Mouse (Mus musculus) forebrain, embryonic 14.5 days (tissue): ENCODE measurements around the gene Ucp2. TPM values are rescaled to one million over a fixed set of nuclear protein-coding genes. Genes with fewer than 3 reads are reported as not detected.

Experiments
- ATAC-seq: fragments of 200-750 bp; cut with Nextera tagmentation; 2 replicates; pipeline ENCODE4 v1.8.0; 2017; ENCODE audit warnings: mild to moderate bottlenecking, moderate library complexity
- DNase-seq: peaks from one replicate; pipeline ENCODE4 v3.0.0-alpha.2; 2015; ENCODE audit warnings: low spot score
- H3K27ac ChIP-seq: fragments of 300-500 bp; sonication (generic); 2 replicates; pipeline ENCODE4 v1.5.1; 2014; ENCODE audit warnings: low read depth, mild to moderate bottlenecking, control low read depth, low read length, moderate library complexity
- H3K27me3 ChIP-seq: fragments of 300-500 bp; sonication (generic); replicated peaks from 2 replicates; pipeline ENCODE4 v1.6.1; 2014; ENCODE audit warnings: low read length, control low read depth, mixed read lengths; ENCODE audit not compliant: control insufficient read depth, insufficient read depth
- H3K36me3 ChIP-seq: fragments of 300-500 bp; sonication (generic); 2 replicates; pipeline ENCODE4 v1.6.1; 2014; ENCODE audit warnings: low read length, control low read depth; ENCODE audit not compliant: control insufficient read depth, insufficient read depth
- H3K4me1 ChIP-seq: fragments of 300-500 bp; sonication (generic); 2 replicates; pipeline ENCODE4 v1.6.1; 2014; ENCODE audit warnings: antibody characterized with exemption, low read length, control low read depth; ENCODE audit not compliant: control insufficient read depth, insufficient read depth
- H3K4me2 ChIP-seq: fragments of 300-500 bp; sonication (generic); 2 replicates; pipeline ENCODE4 v1.6.1; 2014; ENCODE audit warnings: mild to moderate bottlenecking, control low read depth, low read length
- H3K4me3 ChIP-seq: fragments of 300-500 bp; sonication (generic); 2 replicates; pipeline ENCODE4 v1.5.1; 2014; ENCODE audit warnings: low read depth, low read length, control low read depth
- H3K9ac ChIP-seq: fragments of 300-500 bp; sonication (generic); 2 replicates; pipeline ENCODE4 v1.6.1; 2014; ENCODE audit warnings: mild to moderate bottlenecking, low read length, control low read depth, moderate library complexity
- H3K9me3 ChIP-seq: fragments of 300-500 bp; sonication (generic); replicated peaks from 2 replicates; pipeline ENCODE4 v1.6.1; 2016; ENCODE audit warnings: low read length, control low read depth, mixed read lengths; ENCODE audit not compliant: control insufficient read depth
- WGBS: fragments of 180-500 bp; shearing (Covaris S2); extraction: QIAGEN DNeasy Blood & Tissue Kit; methylation state at CpG from one replicate; pipeline ENCODE4 v1.1.7; 2014; 5-methylcytosine and 5-hydroxymethylcytosine counted together
- polyA plus RNA-seq: library from polyadenylated mRNA; unstranded; fragments of >200 nt; fragmentation: Nextera tagmentation; extraction: Ambion mirVana; gene quantifications from 2 replicates; pipeline ENCODE4 v1.2.1, GENCODE M21; 2014

Ucp2 gene
- polyA plus RNA-seq, 1 experiment from 2014 or later, result 42.5 TPM

- Histone ChIP-seq H3K27ac (no peak overlapping the region), H3K27me3 (no peaks in the 10 kb centered on the region), H3K4me3 (no peak overlapping the region), H3K36me3 (no peaks in the 10 kb centered on the region), H3K4me2 (no peak overlapping the region), H3K4me1 (no peaks in the 10 kb centered on the region), H3K9ac (no peak overlapping the region), H3K9me3 (no peaks in the 10 kb centered on the region)
- 88% methylated on average over 13 of the region's 13 CpGs for WGBS
- DNase-seq (no peak), ATAC-seq (no peak)
These were observed 11.8 kb downstream of the Ucp2 start for GRCm38 (mm10) chr7:100504740-100505487.

GRCm38 (mm10) chr7:100506494-100506893 is 13.4 kb downstream of the Ucp2 start:
- no peaks in the 10 kb centered on the region for H3K9me3 ChIP-seq
- no peak overlapping the region for H3K9ac ChIP-seq
- H3K4me1 ChIP-seq, result no peaks in the 10 kb centered on the region
- DNase-seq, result no peak
- H3K27me3 ChIP-seq, result no peaks in the 10 kb centered on the region
- no peaks in the 10 kb centered on the region for H3K36me3 ChIP-seq
- H3K4me2 ChIP-seq, result no peak overlapping the region
- H3K4me3 ChIP-seq, result no peak overlapping the region
- no peak for ATAC-seq
- 78% methylated on average over 4 of the region's 4 CpGs for WGBS
- H3K27ac ChIP-seq, result no peak overlapping the region

- no peaks in the 10 kb centered on the region for H3K4me1 ChIP-seq
- H3K9ac ChIP-seq, result no peak overlapping the region
- WGBS, result 72% methylated on average over 3 of the region's 3 CpGs
- DNase-seq, result no peak
- ATAC-seq, result no peak
- H3K9me3 ChIP-seq, result no peaks in the 10 kb centered on the region
- no peak overlapping the region for H3K4me3 ChIP-seq
- H3K27me3 ChIP-seq, result no peaks in the 10 kb centered on the region
- H3K27ac ChIP-seq, result no peak overlapping the region
- no peaks in the 10 kb centered on the region for H3K36me3 ChIP-seq
- H3K4me2 ChIP-seq, result no peak overlapping the region
These were observed 15.5 kb downstream of the Ucp2 start for GRCm38 (mm10) chr7:100508670-100509069.

GRCm38 (mm10) chr7:100511602-100512001 is 18.5 kb downstream of the Ucp2 start:
- 85% methylated on average over 8 of the region's 8 CpGs for WGBS
- ATAC-seq (no peak), DNase-seq (no peak)
- Histone ChIP-seq H3K9me3 (no peaks in the 10 kb centered on the region), H3K27me3 (no peaks in the 10 kb centered on the region), H3K27ac (no peak overlapping the region), H3K9ac (no peak overlapping the region), H3K36me3 (no peaks in the 10 kb centered on the region), H3K4me3 (no peak overlapping the region), H3K4me1 (no peaks in the 10 kb centered on the region), H3K4me2 (no peak overlapping the region)

GRCm38 (mm10) chr7:100514573-100514972 is 21.4 kb downstream of the Ucp2 start, which contains the start of gene Dnajb13:
Gene Dnajb13 (minus strand): TSS chr7:100514960.
- Histone ChIP-seq H3K4me3 (no peak within 1 kb of the TSS), H3K4me2 (0 out of 2 replicates have a peak within 1 kb of the TSS, but pooled peaks have one; percentile 4), H3K27ac (no peak within 1 kb of the TSS), H3K9ac (no peak within 1 kb of the TSS), H3K36me3 (no peaks in the 10 kb centered on the region), H3K9me3 (no peaks in the 10 kb centered on the region), H3K4me1 (no peaks in the 10 kb centered on the region), H3K27me3 (no peaks in the 10 kb centered on the region)
- ATAC-seq (peak; percentile 55), DNase-seq (peak; percentile 42)
- 53% methylated on average over 11 of the region's 11 CpGs for WGBS

GRCm38 (mm10) chr7:100520204-100520603 is 27.1 kb downstream of the Ucp2 start:
- H3K4me3 ChIP-seq, result no peak overlapping the region
- H3K4me2 ChIP-seq, result no peak overlapping the region
- H3K27me3 ChIP-seq, result no peaks in the 10 kb centered on the region
- 70% methylated on average over 7 of the region's 7 CpGs for WGBS
- no peak overlapping the region for H3K9ac ChIP-seq
- no peak overlapping the region for H3K27ac ChIP-seq
- H3K9me3 ChIP-seq, result no peaks in the 10 kb centered on the region
- ATAC-seq (peak; percentile 7; the same call in 1 of the 2 replicates), DNase-seq (no peak)
- no peaks in the 10 kb centered on the region for H3K4me1 ChIP-seq
- H3K36me3 ChIP-seq, result no peaks in the 10 kb centered on the region

GRCm38 (mm10) chr7:100520663-100521285 is 27.6 kb downstream of the Ucp2 start:
- Histone ChIP-seq H3K4me2 (no peak overlapping the region), H3K9ac (no peak overlapping the region), H3K9me3 (no peaks in the 10 kb centered on the region), H3K4me1 (no peaks in the 10 kb centered on the region), H3K27me3 (no peaks in the 10 kb centered on the region), H3K36me3 (no peaks in the 10 kb centered on the region), H3K4me3 (no peak overlapping the region), H3K27ac (no peak overlapping the region)
- ATAC-seq (peak; percentile 68), DNase-seq (peak; percentile 83)
- 24% methylated on average over 10 of the region's 10 CpGs for WGBS

GRCm38 (mm10) chr7:100522222-100522621 is 29.1 kb downstream of the Ucp2 start:
- Histone ChIP-seq H3K9me3 (no peaks in the 10 kb centered on the region), H3K36me3 (no peaks in the 10 kb centered on the region), H3K27ac (no peak overlapping the region), H3K27me3 (no peaks in the 10 kb centered on the region), H3K4me2 (no peak overlapping the region), H3K4me1 (no peaks in the 10 kb centered on the region), H3K4me3 (no peak overlapping the region), H3K9ac (no peak overlapping the region)
- ATAC-seq (no peak), DNase-seq (no peak)
- WGBS, result 70% methylated on average over 3 of the region's 3 CpGs

- 80% methylated on average over 8 of the region's 8 CpGs for WGBS
- Histone ChIP-seq H3K9ac (no peak overlapping the region), H3K27me3 (no peaks in the 10 kb centered on the region), H3K4me1 (no peaks in the 10 kb centered on the region), H3K36me3 (no peaks in the 10 kb centered on the region), H3K4me2 (no peak overlapping the region), H3K9me3 (no peaks in the 10 kb centered on the region), H3K27ac (no peak overlapping the region), H3K4me3 (no peak overlapping the region)
- ATAC-seq, result no peak
- DNase-seq, result no peak
These were observed 31.5 kb downstream of the Ucp2 start for GRCm38 (mm10) chr7:100524669-100525068.
